Comparison of ENCODE assay signal across 8 mouse cellular contexts in the genomic region with DNA sequence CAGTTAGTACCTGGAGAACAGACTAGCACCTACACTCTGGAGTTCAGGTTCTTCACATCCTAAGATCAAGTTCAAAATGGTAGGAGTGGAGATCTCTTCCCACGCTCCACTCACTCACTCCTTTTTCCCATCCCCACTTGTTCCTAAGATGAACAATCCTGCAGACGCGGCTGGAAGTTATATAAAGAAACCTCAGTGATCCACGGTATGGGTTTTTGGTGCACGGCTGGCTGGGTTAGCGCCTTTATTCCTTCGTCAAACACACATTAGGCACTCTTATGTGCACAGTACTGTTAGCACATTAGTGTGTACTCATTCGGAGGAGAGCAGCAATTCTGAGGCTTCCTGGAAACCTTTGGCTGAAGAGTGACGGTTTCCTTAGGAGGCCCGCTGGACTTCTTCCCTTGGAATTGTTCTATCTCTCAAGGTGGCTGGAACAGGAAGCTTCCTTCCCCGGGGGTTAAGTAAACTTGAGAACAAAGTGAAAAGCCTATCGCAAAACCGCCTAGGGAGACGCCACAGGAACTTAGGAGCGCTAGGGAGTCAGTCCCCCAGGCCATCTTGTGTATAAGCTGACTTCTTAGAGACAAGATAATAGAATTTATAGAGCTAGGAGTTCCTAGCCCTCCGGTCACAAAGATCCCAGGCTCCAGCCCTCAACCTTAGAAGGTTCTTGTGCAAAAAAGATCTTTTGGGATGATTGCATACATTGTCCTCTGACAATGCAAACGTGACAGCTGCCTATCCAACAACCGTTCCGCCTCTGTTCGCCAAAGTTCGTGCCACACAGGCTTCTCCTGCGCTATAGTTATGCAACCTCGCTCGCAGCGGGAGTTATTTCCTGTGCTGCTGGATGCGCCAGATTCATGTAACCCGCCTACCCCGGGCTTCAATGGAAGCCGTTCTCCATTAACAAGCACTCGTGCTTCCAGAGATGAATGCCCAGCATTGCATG. TPM values are rescaled to one million over a fixed set of nuclear protein-coding genes. Genes with fewer than 3 reads are reported as not detected.
A peak's percentile ranks its signal among the peaks of the same experiment; 100 is the strongest.
DNase-seq lines count a peak whose midpoint lies in the region; ATAC-seq and TF ChIP-seq lines count a peak whose summit lies in the region.

No protein-coding gene starts in this region.

- no peak; the same call in 1 of the 2 replicates for TF ChIP-seq POLR2A in limb, embryonic 14.5 days (IDR thresholded peaks at IDR 0.05; ENCODE audit: borderline replicate concordance, extremely low read depth, insufficient read depth, insufficient read length)

- no peaks in the 10 kb centered on the region for H3K9me3 ChIP-seq in erythroblast, embryonic 14.5 days (ENCODE audit: control insufficient read depth, low read length)
- no peaks in the 10 kb centered on the region for H3K9me3 ChIP-seq in embryonic facial prominence, embryonic 15.5 days (replicated peaks)
- H3K9me3 ChIP-seq in kidney, embryonic 14.5 days (ENCODE audit: control insufficient read depth, low read length), result no peaks in the 10 kb centered on the region
- H3K9me3 ChIP-seq in limb, embryonic 14.5 days (ENCODE audit: control insufficient read depth, low read length), result no peaks in the 10 kb centered on the region
- no peaks in the 10 kb centered on the region for H3K9me3 ChIP-seq in midbrain, embryonic 15.5 days

- peaks cover 39% of the 10 kb centered on the region for H3K4me1 ChIP-seq in erythroblast, embryonic 14.5 days (ENCODE audit: control insufficient read depth)
- peaks cover 12% of the 10 kb centered on the region for H3K4me1 ChIP-seq in embryonic facial prominence, embryonic 15.5 days
- H3K4me1 ChIP-seq in kidney, embryonic 14.5 days (ENCODE audit: control insufficient read depth, insufficient read depth, low read length), result peaks cover 18% of the 10 kb centered on the region
- peaks cover 3% of the 10 kb centered on the region for H3K4me1 ChIP-seq in limb, embryonic 14.5 days (ENCODE audit: control insufficient read depth, insufficient read depth, low read length)
- H3K4me1 ChIP-seq in midbrain, embryonic 15.5 days, result peaks cover 19% of the 10 kb centered on the region

- H3K36me3 ChIP-seq in erythroblast, embryonic 14.5 days (ENCODE audit: control insufficient read depth), result no peaks in the 10 kb centered on the region
- H3K36me3 ChIP-seq in embryonic facial prominence, embryonic 15.5 days, result no peaks in the 10 kb centered on the region
- H3K36me3 ChIP-seq in kidney, embryonic 14.5 days (ENCODE audit: control insufficient read depth, insufficient read depth, low read length), result no peaks in the 10 kb centered on the region
- no peaks in the 10 kb centered on the region for H3K36me3 ChIP-seq in limb, embryonic 14.5 days (ENCODE audit: control insufficient read depth, insufficient read depth, low read length)
- H3K36me3 ChIP-seq in midbrain, embryonic 15.5 days (replicated peaks), result no peaks in the 10 kb centered on the region
- no peaks in the 10 kb centered on the region for H3K36me3 ChIP-seq in splenic B cell, adult 2 months (ENCODE audit: control insufficient read depth, insufficient read depth, low read length, poor library complexity, severe bottlenecking)

- H3K27ac ChIP-seq in embryonic facial prominence, embryonic 15.5 days (replicated peaks), result peak overlapping the region; percentile 100
- peak overlapping the region; percentile 99 for H3K27ac ChIP-seq in kidney, embryonic 14.5 days (ENCODE audit: low read depth, low read length)
- peak overlapping the region; percentile 99 for H3K27ac ChIP-seq in limb, embryonic 14.5 days (replicated peaks; ENCODE audit: low read depth, low read length)
- H3K27ac ChIP-seq in midbrain, embryonic 15.5 days, result peak overlapping the region; percentile 99

- no peak for ATAC-seq in erythroblast, adult 5-6 weeks (replicated peaks; ENCODE audit: low FRiP score, poor library complexity, severe bottlenecking)
- ATAC-seq in embryonic facial prominence, embryonic 15.5 days (ENCODE audit: insufficient number of reproducible peaks, low FRiP score, low TSS enrichment, low read depth), result peak; percentile 58
- ATAC-seq in kidney, embryonic 14.5 days (ENCODE audit: low FRiP score, low TSS enrichment), result peak; percentile 45
- ATAC-seq in limb, embryonic 14.5 days (ENCODE audit: low FRiP score, low read depth), result peak; percentile 44
- peak; percentile 37 for ATAC-seq in midbrain, embryonic 15.5 days (replicated peaks)

- peak overlapping the region; percentile 73 for H3K4me3 ChIP-seq in erythroblast, embryonic 14.5 days (replicated peaks)
- H3K4me3 ChIP-seq in embryonic facial prominence, embryonic 15.5 days (replicated peaks), result peak overlapping the region; percentile 93
- peak overlapping the region; percentile 98 for H3K4me3 ChIP-seq in kidney, embryonic 14.5 days (ENCODE audit: low read length)
- H3K4me3 ChIP-seq in limb, embryonic 14.5 days (replicated peaks; ENCODE audit: low read length), result peak overlapping the region; percentile 98
- peak overlapping the region; percentile 91 for H3K4me3 ChIP-seq in midbrain, embryonic 15.5 days

- H3K27me3 ChIP-seq in erythroblast, embryonic 14.5 days (ENCODE audit: control insufficient read depth), result peaks cover 23% of the 10 kb centered on the region
- no peaks in the 10 kb centered on the region for H3K27me3 ChIP-seq in embryonic facial prominence, embryonic 15.5 days
- H3K27me3 ChIP-seq in kidney, embryonic 14.5 days (ENCODE audit: control insufficient read depth, insufficient read depth, low read length), result no peaks in the 10 kb centered on the region
- no peaks in the 10 kb centered on the region for H3K27me3 ChIP-seq in limb, embryonic 14.5 days (ENCODE audit: control insufficient read depth, insufficient read depth, low read length)
- no peaks in the 10 kb centered on the region for H3K27me3 ChIP-seq in midbrain, embryonic 15.5 days (replicated peaks)
- H3K27me3 ChIP-seq in splenic B cell, adult 2 months (ENCODE audit: control insufficient read depth, insufficient read depth, low read length, poor library complexity, severe bottlenecking), result peaks cover 5% of the 10 kb centered on the region; the same call in 1 of the 2 replicates

- H3K9ac ChIP-seq in embryonic facial prominence, embryonic 15.5 days, result peak overlapping the region; percentile 97
- peak overlapping the region; percentile 100 for H3K9ac ChIP-seq in kidney, embryonic 14.5 days (ENCODE audit: low read depth, low read length)
- H3K9ac ChIP-seq in limb, embryonic 14.5 days (ENCODE audit: low read depth, low read length, severe bottlenecking), result peak overlapping the region; percentile 99
- peak overlapping the region; percentile 74 for H3K9ac ChIP-seq in midbrain, embryonic 15.5 days

- peak overlapping the region; percentile 67 for H3K4me2 ChIP-seq in embryonic facial prominence, embryonic 15.5 days (replicated peaks)
- peak overlapping the region; percentile 76 for H3K4me2 ChIP-seq in kidney, embryonic 14.5 days (replicated peaks; ENCODE audit: low read depth, low read length)
- H3K4me2 ChIP-seq in limb, embryonic 14.5 days (replicated peaks; ENCODE audit: low read depth, low read length, severe bottlenecking), result peak overlapping the region; percentile 72
- peak overlapping the region; percentile 73 for H3K4me2 ChIP-seq in midbrain, embryonic 15.5 days

- WGBS in embryonic facial prominence, embryonic 15.5 days, result 5% methylated on average over 30 of the region's 30 CpGs
- WGBS in kidney, embryonic 14.5 days, result 5% methylated on average over 30 of the region's 30 CpGs
- WGBS in limb, embryonic 14.5 days, result 7% methylated on average over 30 of the region's 30 CpGs
- 3% methylated on average over 30 of the region's 30 CpGs for WGBS in midbrain, embryonic 15.5 days

- DNase-seq in heart, adult 9 months (ENCODE audit: low spot score in 2 of 2), result peak; percentile 85 to 86
- peak; percentile 79 for DNase-seq in limb, embryonic 14.5 days (ENCODE audit: low spot score)
- peak; percentile 3 for DNase-seq in splenic B cell, adult 2 months (ENCODE audit: low read depth, low spot score)

RNA-seq across cellular contexts. Expression of gene Spred1, which starts 1.6 kb away (rescaled TPM):
- 0.02 TPM in 2 replicates for polyA plus RNA-seq in erythroblast, embryonic 14.5 days (2012)
- total RNA-seq in erythroblast, adult 5-6 weeks (2015; ENCODE audit: low replicate concordance), result 3.1 and 4.2 TPM in 2 replicates
- 3.2 and 6.8 TPM in 2 replicates for total RNA-seq in erythroblast, adult 5-6 weeks (2017; ENCODE audit: low replicate concordance)
- 17.5 and 18.9 TPM in 2 replicates for polyA plus RNA-seq in embryonic facial prominence, embryonic 15.5 days (2015; fragmentation: Nextera tagmentation; extraction: Ambion mirVana)
- polyA plus RNA-seq in kidney, embryonic 14.5 days (2014; fragmentation: Nextera tagmentation; extraction: Ambion mirVana), result 20.2 and 23.0 TPM in 2 replicates
- polyA plus RNA-seq in limb, embryonic 14.5 days (2012; rRNA removed), result 22.4 and 23.6 TPM in 2 replicates
- 30.8 and 32.7 TPM in 2 replicates for polyA plus RNA-seq in limb, embryonic 14.5 days (2014; fragmentation: Nextera tagmentation; extraction: Ambion mirVana)
- polyA plus RNA-seq in midbrain, embryonic 15.5 days (2015; fragmentation: Nextera tagmentation; extraction: Ambion mirVana), result 10.6 and 11.2 TPM in 2 replicates

Comparison
In these comparisons a context has a peak if more than half of its experiments do, and no peak if none do; other contexts are left out.
1. DNase-seq: peak in every context shown above with its lines; median percentile 86 in heart, adult 9 months; 79 in limb, embryonic 14.5 days; 3 in splenic B cell, adult 2 months.
2. RNA of gene Spred1, which starts 1.6 kb away (polyA plus RNA-seq): 22.4 to 32.7 TPM in limb, embryonic 14.5 days, 20.2 to 23.0 TPM in kidney, embryonic 14.5 days, 17.5 to 18.9 TPM in embryonic facial prominence, embryonic 15.5 days and 10.6 to 11.2 TPM in midbrain, embryonic 15.5 days; 0.02 TPM in erythroblast, embryonic 14.5 days; every median in the first group is over 10 times any median in the second.
3. Peak in every context shown above with its lines, with median percentiles within 50 percentile points of each other: H3K4me3 ChIP-seq, H3K27ac ChIP-seq, H3K4me2 ChIP-seq and H3K9ac ChIP-seq.